Mouse (Mus musculus) adrenal gland, postnatal 14 days (tissue): ENCODE results near the gene Kansl2. TPM values are rescaled to one million over a fixed set of nuclear protein-coding genes. Genes with fewer than 3 reads are reported as not detected.
"Not testable (repeated sequence)": the region's sequence is repeated elsewhere in the genome, so short reads cannot be mapped to it uniquely, and the experiment has no call there.

Experiments
- DNase-seq: peaks from one replicate; pipeline ENCODE4 v3.0.0; 2021; ENCODE audit warnings: mixed read lengths
- total RNA-seq: library from RNA; stranded (reverse); gene quantifications from 2 replicates; pipeline ENCODE4 v1.2.3, GENCODE M21; 2021

Kansl2 gene
- total RNA-seq, 1 experiment from 2014 or later = 72.5 TPM

- DNase-seq = no peak
These were observed 2.9 kb upstream of the Kansl2 start for GRCm38 (mm10) chr15:98536828-98537510.

DNA sequence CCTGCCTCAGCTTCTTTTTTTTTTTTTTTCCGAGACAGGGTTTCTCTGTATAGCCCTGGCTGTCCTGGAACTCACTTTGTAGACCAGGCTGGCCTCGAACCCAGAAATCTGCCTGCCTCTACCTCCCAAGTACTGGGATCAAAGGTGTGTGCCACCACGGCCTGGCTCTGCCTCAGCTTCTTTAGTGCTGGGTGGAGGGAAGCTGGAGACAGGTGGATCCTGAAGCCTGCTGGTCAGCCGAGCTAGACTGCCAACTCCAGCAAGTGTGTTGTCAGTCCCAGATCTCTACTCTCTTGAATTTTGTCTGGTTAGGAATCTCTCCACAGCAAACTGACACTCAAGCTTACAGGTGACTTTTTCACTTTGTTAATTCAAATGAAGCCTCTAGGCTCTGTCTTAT lies 1.9 kb upstream of the Kansl2 start:
- no peak for DNase-seq

DNA sequence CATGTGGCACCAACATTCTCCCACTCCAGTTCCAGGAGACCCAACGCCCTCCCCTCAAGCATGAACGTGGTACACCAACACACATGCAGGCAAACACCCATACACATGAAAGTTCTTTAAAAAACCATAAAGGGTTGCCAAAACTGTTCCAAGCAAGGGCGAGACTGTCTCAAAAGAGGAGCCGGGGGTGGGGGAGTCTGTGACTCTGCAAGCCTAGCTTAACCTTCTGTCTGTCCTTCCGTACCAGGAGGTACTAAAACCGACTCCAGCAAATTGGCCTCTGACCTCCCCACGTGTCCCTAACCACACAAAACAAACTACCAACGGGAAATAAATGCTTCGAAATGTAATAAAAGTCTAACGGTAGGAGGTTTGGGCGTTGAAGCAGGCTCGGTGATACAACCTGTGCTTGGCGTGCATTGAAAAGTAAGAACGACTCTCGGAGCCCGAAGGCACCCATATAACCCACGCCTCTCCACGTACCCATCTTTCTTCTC lies 981 bp downstream of the Kansl2 start:
- DNase-seq = peak; percentile 44

DNA sequence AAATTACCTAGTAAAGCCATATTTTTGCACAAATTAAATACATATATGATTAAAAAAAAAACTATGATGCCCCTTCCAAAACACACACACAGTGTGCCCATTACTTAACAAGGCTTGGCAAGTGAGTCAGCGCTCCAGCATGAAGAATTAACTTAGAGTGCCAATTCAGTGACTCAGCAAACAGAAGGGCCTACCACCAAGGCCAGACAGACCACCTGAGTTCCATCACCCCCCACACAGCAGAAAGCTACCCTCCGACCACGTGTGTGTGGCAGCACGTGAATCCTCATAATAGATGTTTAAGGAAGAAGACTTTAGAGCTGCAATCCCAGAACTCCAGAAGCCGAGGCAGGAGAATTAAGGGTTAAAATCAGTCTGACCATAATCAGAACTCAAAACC lies 1.8 kb downstream of the Kansl2 start:
- DNase-seq = peak; percentile 50

DNA sequence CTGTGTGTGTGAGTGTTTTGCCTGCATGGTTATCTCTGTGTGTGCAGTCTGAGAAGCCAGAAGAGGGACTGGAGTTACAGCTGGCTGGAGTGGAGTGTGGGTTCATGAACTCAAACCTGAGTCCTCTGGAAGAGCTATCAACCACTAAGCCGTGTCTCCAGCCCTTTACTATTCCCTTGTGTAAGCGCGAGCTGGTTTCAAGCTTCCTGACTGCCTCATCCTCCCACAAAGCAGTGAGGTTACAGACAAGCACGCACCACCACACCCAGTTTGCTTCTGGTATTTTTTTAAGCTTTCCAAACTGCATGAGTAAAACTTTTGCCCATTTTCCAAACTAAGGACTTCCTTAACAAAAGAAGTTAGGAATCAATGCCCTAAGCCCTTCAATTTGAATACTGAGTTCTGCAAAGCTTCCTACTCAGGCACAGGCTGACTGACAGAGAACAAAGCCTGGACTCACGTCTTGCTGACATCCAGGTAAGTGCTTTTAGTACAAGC lies 5.9 kb downstream of the Kansl2 start:
- no peak for DNase-seq

DNA sequence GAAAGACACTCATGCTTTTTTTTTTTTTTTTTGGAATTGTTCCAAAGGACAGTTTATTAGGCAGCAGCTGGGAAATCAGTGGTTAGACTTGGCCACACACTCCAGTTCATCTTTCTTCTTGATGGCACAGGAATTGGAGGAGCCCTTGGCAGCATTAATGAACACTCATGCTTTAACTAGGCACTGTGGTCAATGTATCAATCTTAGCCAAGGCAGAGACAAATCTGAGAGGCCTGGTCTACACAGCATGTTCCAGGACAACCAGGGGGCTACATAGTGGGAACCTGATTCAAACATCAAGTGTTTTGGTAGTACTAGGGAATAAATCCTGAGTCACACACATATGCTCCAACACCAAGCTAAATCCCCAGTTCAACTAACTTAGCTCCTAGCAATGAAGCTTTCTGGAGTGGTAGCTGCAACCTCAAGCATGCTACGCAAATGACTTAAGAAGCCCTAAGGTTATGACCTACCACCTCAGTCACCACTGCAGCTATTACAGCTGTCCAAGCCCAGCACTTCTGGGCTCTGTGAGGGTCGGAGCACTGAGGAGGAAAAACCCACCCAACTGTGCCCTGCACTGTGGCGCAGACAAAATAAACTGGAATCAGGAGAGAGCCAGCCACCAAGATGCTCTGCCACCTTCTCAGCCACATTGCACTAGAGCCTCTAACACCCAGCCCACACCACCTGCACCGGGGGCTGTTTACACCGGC lies 6.8 kb downstream of the Kansl2 start:
- no peak for DNase-seq

GRCm38 (mm10) chr15:98526057-98526456 lies 8.0 kb downstream of the Kansl2 start:
- DNase-seq = no peak

GRCm38 (mm10) chr15:98521245-98521644 lies 12.8 kb downstream of the Kansl2 start:
- no peak for DNase-seq

DNA sequence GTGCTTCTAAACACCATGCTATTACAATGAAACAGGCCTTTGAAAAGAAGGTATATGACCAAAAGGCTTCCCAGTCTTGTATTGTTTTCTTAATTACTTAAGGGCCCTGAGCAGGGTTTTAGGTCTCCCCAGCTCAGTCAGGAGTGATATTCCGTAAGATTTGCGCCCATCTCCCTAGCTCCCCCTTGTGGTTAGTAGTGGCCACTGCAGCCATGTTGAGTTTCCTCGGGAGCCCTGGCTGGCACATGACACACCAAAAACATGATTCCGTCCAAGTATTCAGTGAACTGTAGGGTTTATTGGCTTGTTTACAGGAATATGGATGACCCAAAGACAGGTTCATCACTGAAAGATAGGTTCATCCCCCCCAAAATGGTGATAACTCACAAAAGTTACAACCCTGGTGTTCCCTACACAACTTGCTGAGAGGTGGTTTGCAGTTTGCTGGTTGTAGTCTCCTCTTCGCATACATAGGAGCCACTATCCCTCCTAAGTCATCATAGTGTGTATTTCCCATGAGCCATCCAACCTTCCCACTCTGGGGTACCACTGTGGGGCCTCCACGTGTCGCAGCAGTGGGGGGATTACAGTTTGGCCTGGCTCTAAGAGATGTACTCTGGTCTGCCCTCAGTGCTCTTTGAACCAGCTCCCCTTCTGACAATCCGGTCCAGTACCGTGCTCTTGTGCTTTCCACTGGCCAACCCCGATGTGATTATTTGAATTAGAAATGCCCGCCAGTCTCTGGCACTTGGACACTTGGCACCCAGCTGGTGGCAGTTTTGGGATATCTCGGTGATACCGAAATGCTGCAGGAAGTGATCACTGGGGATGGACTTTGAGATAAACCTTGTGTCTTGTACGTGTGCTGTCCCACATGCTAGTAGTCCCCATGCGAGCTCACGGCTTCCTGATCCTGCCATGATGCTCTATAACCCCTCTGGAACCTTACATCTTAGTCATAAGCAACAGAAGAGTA lies 16.4 kb downstream of the Kansl2 start:
- peak; percentile 80 for DNase-seq

- DNase-seq = not testable (repeated sequence)
These were observed 19.2 kb downstream of the Kansl2 start for GRCm38 (mm10) chr15:98514845-98515244.

DNA sequence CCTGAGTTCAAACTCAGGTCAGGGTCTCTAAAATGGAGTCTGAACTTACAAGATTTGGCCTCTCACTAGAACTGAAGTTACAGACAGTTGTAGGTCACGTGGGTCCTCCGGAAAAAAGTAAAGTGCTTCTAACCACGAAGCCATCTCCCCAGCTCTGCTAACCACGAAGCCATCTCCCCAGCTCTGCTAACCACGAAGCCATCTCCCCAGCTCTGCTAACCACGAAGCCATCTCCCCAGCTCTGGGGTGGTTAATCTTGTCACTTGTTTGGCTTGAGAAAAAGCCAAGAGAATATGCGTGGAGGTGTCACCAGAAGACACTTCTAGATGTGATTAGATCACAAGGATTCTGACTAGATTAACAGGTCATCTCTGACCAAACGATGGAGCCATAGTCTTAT lies 19.9 kb downstream of the Kansl2 start:
- DNase-seq = no peak

DNA sequence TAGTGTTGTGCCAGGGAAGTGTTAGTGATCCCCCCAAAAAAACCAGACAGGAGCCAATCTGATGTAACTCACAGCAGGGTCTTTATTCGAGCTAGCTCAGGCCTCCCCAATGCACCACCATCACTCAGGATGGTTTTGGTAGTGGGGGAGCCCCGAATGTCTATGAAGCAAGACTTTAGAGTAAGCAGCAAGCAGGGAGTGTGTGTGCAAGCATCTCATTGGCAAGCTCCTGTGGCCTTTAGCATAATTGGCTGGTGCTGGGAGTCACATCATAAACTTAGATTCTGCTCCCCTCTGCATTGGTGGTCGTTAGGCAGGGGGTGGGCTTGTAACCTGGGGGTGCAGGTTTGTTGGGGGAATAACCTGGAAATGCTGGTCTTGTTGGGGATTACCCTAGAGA lies 20.4 kb downstream of the Kansl2 start:
- not testable (repeated sequence) for DNase-seq

- peak; percentile 78 for DNase-seq
These were observed 21.2 kb downstream of the Kansl2 start for GRCm38 (mm10) chr15:98512799-98513321.

DNA sequence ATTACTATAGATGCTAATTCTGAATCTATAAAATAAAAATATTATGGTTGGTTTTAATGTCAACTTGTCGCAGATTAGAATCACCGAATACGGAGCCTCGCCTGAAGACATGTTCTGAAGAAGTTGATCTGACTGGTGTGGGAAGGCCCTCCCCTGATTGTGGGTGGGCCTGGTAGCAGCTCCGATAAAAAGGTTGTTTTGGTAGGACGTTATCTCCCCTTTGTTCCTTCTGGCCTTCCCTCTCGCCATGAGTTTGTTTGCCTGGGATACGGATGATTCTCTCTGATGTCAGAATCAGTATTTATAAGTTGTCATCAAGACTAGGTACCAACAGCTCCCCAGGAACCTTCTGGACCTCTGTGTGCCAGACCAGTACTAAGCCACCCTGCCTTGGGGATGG lies 21.8 kb downstream of the Kansl2 start:
- no peak for DNase-seq

DNA sequence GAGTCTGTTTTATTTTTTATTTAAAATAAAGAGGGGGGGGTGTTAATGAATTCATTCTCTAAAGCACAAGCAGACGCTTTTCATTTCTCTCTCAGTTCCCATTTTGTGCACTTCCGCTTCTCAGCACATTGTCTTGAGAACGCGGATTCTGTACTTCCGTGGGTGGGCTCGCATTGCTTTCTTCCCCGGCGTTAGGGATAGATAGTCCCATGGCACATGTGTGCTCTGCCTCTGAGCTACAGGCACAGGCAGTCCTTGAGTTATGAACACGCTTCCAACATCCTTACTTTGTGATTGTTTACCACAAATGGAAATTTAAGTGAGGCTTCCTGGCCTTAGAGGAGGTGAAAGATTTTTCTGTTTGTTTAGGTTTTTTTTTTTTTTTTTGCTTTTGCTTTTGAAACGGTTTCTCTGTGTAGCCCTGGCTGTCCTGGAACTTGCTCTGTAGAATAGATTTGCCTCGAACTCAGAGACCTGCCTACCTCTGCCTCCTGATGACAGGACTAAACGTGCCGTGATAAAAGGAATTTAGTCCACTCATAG lies 22.6 kb downstream of the Kansl2 start:
- no peak for DNase-seq

GRCm38 (mm10) chr15:98510438-98511385 lies 23.4 kb downstream of the Kansl2 start:
- peak; percentile 88 for DNase-seq

- DNase-seq = no peak
These were observed 24.7 kb downstream of the Kansl2 start for GRCm38 (mm10) chr15:98509387-98509786.

DNA sequence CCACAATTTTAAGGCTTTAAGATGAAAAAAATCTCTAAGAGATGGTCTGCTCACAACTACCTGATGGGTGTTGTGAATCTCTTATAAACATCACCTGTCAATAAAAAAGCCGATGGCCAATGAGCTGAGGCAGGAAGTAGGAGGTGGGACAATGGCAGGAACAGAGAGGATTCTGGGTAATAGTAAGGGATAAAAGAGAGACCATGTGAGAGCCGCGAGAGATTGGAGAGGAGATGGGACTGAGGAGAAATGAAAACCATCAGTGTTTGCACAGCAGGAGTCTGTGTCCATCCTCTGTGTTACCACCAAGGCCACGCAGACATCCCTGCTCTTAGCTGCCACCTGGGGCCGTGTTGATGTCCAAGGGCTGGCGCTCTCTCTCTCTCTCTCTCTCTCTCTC lies 26.7 kb downstream of the Kansl2 start:
- DNase-seq = no peak

DNA sequence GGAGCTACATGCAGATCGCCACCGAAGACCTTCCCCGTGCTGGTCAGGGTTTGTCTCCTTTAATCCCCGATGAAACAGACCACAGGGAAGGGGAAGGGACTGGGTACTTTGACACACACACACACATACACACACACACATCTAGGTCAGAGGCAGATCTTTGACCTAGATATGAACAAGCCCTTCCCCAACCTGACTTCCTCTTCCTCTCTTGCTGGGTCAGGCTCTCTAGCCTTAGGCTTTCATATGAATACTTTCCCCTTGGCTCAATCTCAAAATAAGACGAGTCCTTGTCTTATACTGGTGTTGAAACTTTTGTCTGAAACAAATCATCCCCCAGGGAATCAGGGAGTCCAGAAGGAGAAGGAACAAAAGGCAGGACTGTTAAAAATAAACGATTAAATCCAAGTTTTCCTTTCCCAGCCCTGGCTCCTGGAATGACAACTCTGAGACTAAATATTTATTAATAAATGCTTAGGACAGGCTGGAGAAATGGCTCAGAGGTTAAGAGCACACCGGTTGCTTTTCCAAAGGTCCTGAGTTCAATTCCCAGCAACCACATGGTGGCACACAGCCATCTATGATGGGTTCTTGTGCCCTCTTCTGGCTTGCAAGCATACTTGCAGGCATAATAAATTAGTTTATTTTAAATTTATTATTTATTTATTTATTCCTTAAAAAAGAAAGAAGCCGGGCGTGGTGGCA lies 27.7 kb downstream of the Kansl2 start:
- no peak for DNase-seq

- DNase-seq = peak; percentile 86
These were observed 29.6 kb downstream of the Kansl2 start for GRCm38 (mm10) chr15:98504514-98504913.
